25 mouse cellular contexts compared by ENCODE assay signal in genomic region chr5:106577237-106577888, GRCm38 (mm10). TPM values are rescaled to one million over a fixed set of nuclear protein-coding genes. Genes with fewer than 3 reads are reported as not detected.
DNase-seq lines count a peak whose midpoint lies in the region; ATAC-seq lines count a peak whose summit lies in the region.
"Had no signal": no experiment of that assay in that cellular context is flagged by ENCODE, and none has a peak within 500 bp of the region (broad histone marks: within the 10 kb centered on the region; RNA-seq: fewer than 3 reads in every experiment).

No protein-coding gene starts in this region.

- peaks cover 7% of the 10 kb centered on the region for H3K4me1 ChIP-seq in embryonic facial prominence, embryonic 14.5 days (ENCODE audit: control insufficient read depth, insufficient read depth, low read length)
- H3K4me1 ChIP-seq in embryonic facial prominence, embryonic 10.5 days: peaks cover 14% of the 10 kb centered on the region
- peaks cover 25% of the 10 kb centered on the region for H3K4me1 ChIP-seq in neural tube, embryonic 13.5 days (replicated peaks)
- H3K4me1 ChIP-seq in neural tube, embryonic 15.5 days: peaks cover 14% of the 10 kb centered on the region
- peaks cover 16% of the 10 kb centered on the region for H3K4me1 ChIP-seq in hindbrain, embryonic 14.5 days (replicated peaks; ENCODE audit: control insufficient read depth, insufficient read depth, low read length)
- peaks cover 13% of the 10 kb centered on the region; the same call in 1 of the 2 replicates for H3K4me1 ChIP-seq in kidney, embryonic 16.5 days (ENCODE audit: insufficient read depth, low read length)
- H3K4me1 ChIP-seq in kidney, embryonic 15.5 days: peaks cover 13% of the 10 kb centered on the region

- H3K36me3 ChIP-seq in embryonic facial prominence, embryonic 14.5 days (ENCODE audit: control insufficient read depth, insufficient read depth, low read length): no peaks in the 10 kb centered on the region
- H3K36me3 ChIP-seq in embryonic facial prominence, embryonic 10.5 days (replicated peaks): no peaks in the 10 kb centered on the region
- no peaks in the 10 kb centered on the region for H3K36me3 ChIP-seq in neural tube, embryonic 13.5 days
- H3K36me3 ChIP-seq in neural tube, embryonic 15.5 days: no peaks in the 10 kb centered on the region
- H3K36me3 ChIP-seq in hindbrain, embryonic 14.5 days (replicated peaks; ENCODE audit: control insufficient read depth, insufficient read depth): no peaks in the 10 kb centered on the region
- H3K36me3 ChIP-seq in kidney, embryonic 16.5 days (ENCODE audit: insufficient read depth, low read length): no peaks in the 10 kb centered on the region
- H3K36me3 ChIP-seq in kidney, embryonic 15.5 days: no peaks in the 10 kb centered on the region
- H3K36me3 ChIP-seq: embryonic facial prominence, embryonic 15.5 days; intestine, embryonic 15.5 days; limb, embryonic 12.5 days; liver, embryonic 13.5 days; midbrain, embryonic 12.5 days had no signal

- H3K9me3 ChIP-seq in embryonic facial prominence, embryonic 14.5 days (ENCODE audit: control insufficient read depth, low read length): no peaks in the 10 kb centered on the region
- no peaks in the 10 kb centered on the region for H3K9me3 ChIP-seq in embryonic facial prominence, embryonic 10.5 days
- H3K9me3 ChIP-seq in neural tube, embryonic 13.5 days: no peaks in the 10 kb centered on the region
- H3K9me3 ChIP-seq in neural tube, embryonic 15.5 days (replicated peaks): no peaks in the 10 kb centered on the region
- no peaks in the 10 kb centered on the region for H3K9me3 ChIP-seq in hindbrain, embryonic 14.5 days (ENCODE audit: control insufficient read depth, low read length)
- no peaks in the 10 kb centered on the region for H3K9me3 ChIP-seq in kidney, embryonic 16.5 days (ENCODE audit: low read length)
- no peaks in the 10 kb centered on the region for H3K9me3 ChIP-seq in kidney, embryonic 15.5 days (replicated peaks)
- H3K9me3 ChIP-seq: embryonic facial prominence, embryonic 15.5 days; intestine, embryonic 15.5 days; limb, embryonic 12.5 days; liver, embryonic 13.5 days; midbrain, embryonic 12.5 days had no signal

- H3K4me3 ChIP-seq in embryonic facial prominence, embryonic 14.5 days (ENCODE audit: low read depth, low read length): no peak overlapping the region
- no peak overlapping the region for H3K4me3 ChIP-seq in embryonic facial prominence, embryonic 10.5 days
- H3K4me3 ChIP-seq in neural tube, embryonic 13.5 days: no peak overlapping the region
- no peak overlapping the region for H3K4me3 ChIP-seq in neural tube, embryonic 15.5 days (replicated peaks)
- H3K4me3 ChIP-seq in hindbrain, embryonic 14.5 days (replicated peaks; ENCODE audit: low read length): no peak overlapping the region
- H3K4me3 ChIP-seq in kidney, embryonic 16.5 days (ENCODE audit: low read length): no peak overlapping the region
- no peak overlapping the region for H3K4me3 ChIP-seq in kidney, embryonic 15.5 days (replicated peaks)
- H3K4me3 ChIP-seq: embryonic facial prominence, embryonic 15.5 days; intestine, embryonic 15.5 days; limb, embryonic 12.5 days; liver, embryonic 13.5 days; midbrain, embryonic 12.5 days had no signal

- peaks cover 43% of the 10 kb centered on the region for H3K27me3 ChIP-seq in embryonic facial prominence, embryonic 14.5 days (replicated peaks; ENCODE audit: control insufficient read depth, insufficient read depth, low read length)
- H3K27me3 ChIP-seq in embryonic facial prominence, embryonic 10.5 days (replicated peaks; ENCODE audit: low read depth, poor library complexity, severe bottlenecking): peaks cover 59% of the 10 kb centered on the region
- H3K27me3 ChIP-seq in neural tube, embryonic 13.5 days: peaks cover 83% of the 10 kb centered on the region
- H3K27me3 ChIP-seq in neural tube, embryonic 15.5 days (replicated peaks): peaks cover 54% of the 10 kb centered on the region
- peaks cover 65% of the 10 kb centered on the region for H3K27me3 ChIP-seq in hindbrain, embryonic 14.5 days (ENCODE audit: control insufficient read depth, insufficient read depth, low read length)
- H3K27me3 ChIP-seq in kidney, embryonic 16.5 days (ENCODE audit: insufficient read depth, low read length): peaks cover 25% of the 10 kb centered on the region
- H3K27me3 ChIP-seq in kidney, embryonic 15.5 days: peaks cover 49% of the 10 kb centered on the region

- no peak for ATAC-seq in embryonic facial prominence, embryonic 14.5 days (ENCODE audit: low read depth)
- ATAC-seq in neural tube, embryonic 13.5 days (ENCODE audit: low read depth): 0 out of 2 replicates have a peak, but pooled peaks have one; percentile 58
- ATAC-seq in neural tube, embryonic 15.5 days (ENCODE audit: low FRiP score): no peak
- peak; percentile 65; the same call in 1 of the 2 replicates for ATAC-seq in hindbrain, embryonic 14.5 days (ENCODE audit: low FRiP score)
- ATAC-seq in kidney, embryonic 16.5 days (ENCODE audit: low FRiP score, low TSS enrichment): no peak
- ATAC-seq in kidney, embryonic 15.5 days (replicated peaks; ENCODE audit: low FRiP score): no peak
- ATAC-seq: intestine, embryonic 15.5 days; Patski had no signal

- DNase-seq in embryonic facial prominence, embryonic 14.5 days (ENCODE audit: low spot score): peak; percentile 35
- no peak for DNase-seq in embryonic facial prominence, embryonic 10.5 days (ENCODE audit: low spot score)
- DNase-seq in hindbrain, embryonic 14.5 days (ENCODE audit: low spot score): peak; percentile 36
- no peak for DNase-seq in lung, postnatal 14 days
- DNase-seq: adrenal gland, postnatal 10 days; cerebellum, adult 11 months; cerebellum, postnatal 14 days; liver, embryonic 13.5 days; lung, embryonic 14.5 days; right cerebral cortex, postnatal 14 days; spleen, adult 18-20 months; thymus, postnatal 25 days had no signal

- H3K4me2 ChIP-seq in embryonic facial prominence, embryonic 14.5 days (ENCODE audit: low read depth, low read length): no peak overlapping the region
- no peak overlapping the region for H3K4me2 ChIP-seq in neural tube, embryonic 13.5 days
- H3K4me2 ChIP-seq in neural tube, embryonic 15.5 days: no peak overlapping the region
- no peak overlapping the region for H3K4me2 ChIP-seq in hindbrain, embryonic 14.5 days (replicated peaks)
- no peak overlapping the region for H3K4me2 ChIP-seq in kidney, embryonic 16.5 days (replicated peaks; ENCODE audit: low read depth, low read length)
- H3K4me2 ChIP-seq in kidney, embryonic 15.5 days: no peak overlapping the region
- H3K4me2 ChIP-seq: embryonic facial prominence, embryonic 15.5 days; heart, embryonic 11.5 days; intestine, embryonic 15.5 days; limb, embryonic 12.5 days; liver, embryonic 13.5 days; lung, embryonic 14.5 days; midbrain, embryonic 12.5 days had no signal

- H3K27ac ChIP-seq in embryonic facial prominence, embryonic 14.5 days (replicated peaks; ENCODE audit: low read depth, low read length): no peak overlapping the region
- no peak overlapping the region for H3K27ac ChIP-seq in embryonic facial prominence, embryonic 10.5 days (replicated peaks)
- H3K27ac ChIP-seq in neural tube, embryonic 13.5 days (replicated peaks): no peak overlapping the region
- no peak overlapping the region for H3K27ac ChIP-seq in neural tube, embryonic 15.5 days (replicated peaks)
- no peak overlapping the region for H3K27ac ChIP-seq in hindbrain, embryonic 14.5 days
- no peak overlapping the region for H3K27ac ChIP-seq in kidney, embryonic 16.5 days (ENCODE audit: low read length)
- H3K27ac ChIP-seq in kidney, embryonic 15.5 days: no peak overlapping the region
- H3K27ac ChIP-seq: embryonic facial prominence, embryonic 15.5 days; intestine, embryonic 15.5 days; kidney, postnatal 0 days; limb, embryonic 12.5 days; liver, embryonic 13.5 days; macrophage; midbrain, embryonic 12.5 days had no signal

- no peak overlapping the region for H3K9ac ChIP-seq in embryonic facial prominence, embryonic 14.5 days (ENCODE audit: low read depth, low read length)
- H3K9ac ChIP-seq in neural tube, embryonic 13.5 days: no peak overlapping the region
- H3K9ac ChIP-seq in neural tube, embryonic 15.5 days (replicated peaks): no peak overlapping the region
- H3K9ac ChIP-seq in hindbrain, embryonic 14.5 days: no peak overlapping the region
- no peak overlapping the region for H3K9ac ChIP-seq in kidney, embryonic 16.5 days (replicated peaks; ENCODE audit: low read length)
- no peak overlapping the region for H3K9ac ChIP-seq in kidney, embryonic 15.5 days
- H3K9ac ChIP-seq: embryonic facial prominence, embryonic 15.5 days; intestine, embryonic 15.5 days; limb, embryonic 12.5 days; liver, embryonic 13.5 days; lung, embryonic 14.5 days; midbrain, embryonic 12.5 days had no signal

- 52% methylated on average over 9 of the region's 9 CpGs for WGBS in embryonic facial prominence, embryonic 14.5 days
- 44% methylated on average over 9 of the region's 9 CpGs for WGBS in embryonic facial prominence, embryonic 10.5 days
- WGBS in neural tube, embryonic 13.5 days: 38% methylated on average over 9 of the region's 9 CpGs
- WGBS in neural tube, embryonic 15.5 days: 34% methylated on average over 9 of the region's 9 CpGs
- 40% methylated on average over 9 of the region's 9 CpGs for WGBS in hindbrain, embryonic 14.5 days
- 56% methylated on average over 9 of the region's 9 CpGs for WGBS in kidney, embryonic 16.5 days
- WGBS in kidney, embryonic 15.5 days: 56% methylated on average over 9 of the region's 9 CpGs

RNA-seq across cellular contexts. Expression of gene Gm17304, which starts 31.5 kb away (rescaled TPM):
- not detected in 2 replicates for polyA plus RNA-seq in embryonic facial prominence, embryonic 14.5 days (2014; fragmentation: Nextera tagmentation; extraction: Ambion mirVana)
- polyA plus RNA-seq in embryonic facial prominence, embryonic 10.5 days (2016; fragmentation: Nextera tagmentation; extraction: Ambion mirVana): not detected in 2 replicates
- polyA plus RNA-seq in neural tube, embryonic 13.5 days (2015; fragmentation: Nextera tagmentation; extraction: Ambion mirVana): not detected in 2 replicates
- polyA plus RNA-seq in neural tube, embryonic 15.5 days (2015; fragmentation: Nextera tagmentation; extraction: Ambion mirVana): not detected in 2 replicates
- polyA plus RNA-seq in hindbrain, embryonic 14.5 days (2014; fragmentation: Nextera tagmentation; extraction: Ambion mirVana): not detected in 2 replicates
- not detected in 2 replicates for polyA plus RNA-seq in kidney, embryonic 16.5 days (2015; fragmentation: Nextera tagmentation; extraction: Ambion mirVana)
- not detected in 2 replicates for polyA plus RNA-seq in kidney, embryonic 15.5 days (2015; fragmentation: Nextera tagmentation; extraction: Ambion mirVana)
- polyA plus RNA-seq: embryonic facial prominence, embryonic 15.5 days; gonadal fat pad, adult 2 months; heart, embryonic 11.5 days; intestine, embryonic 15.5 days; kidney, postnatal 0 days; limb, embryonic 12.5 days; liver, embryonic 13.5 days; lung, embryonic 14.5 days; macrophage; midbrain, embryonic 12.5 days; Patski had no signal

Comparison
In these comparisons a context has a peak if more than half of its experiments do, and no peak if none do; other contexts are left out.
1. ATAC-seq: peak in neural tube, embryonic 13.5 days (single experiment) and hindbrain, embryonic 14.5 days (single experiment); none in embryonic facial prominence, embryonic 14.5 days (single experiment), neural tube, embryonic 15.5 days (single experiment), kidney, embryonic 16.5 days (single experiment) and kidney, embryonic 15.5 days (single experiment).
2. DNase-seq: peak in embryonic facial prominence, embryonic 14.5 days (single experiment) and hindbrain, embryonic 14.5 days (single experiment); none in embryonic facial prominence, embryonic 10.5 days (single experiment) and lung, postnatal 14 days (single experiment).